Mouse (Mus musculus) activated CD4-positive, CD25-positive, alpha-beta regulatory T cell, adult 4 months (primary cell): ENCODE data around the gene Capn2. TPM values are rescaled to one million over a fixed set of nuclear protein-coding genes. Genes with fewer than 3 reads are reported as not detected.

ENCODE experiments used
- ATAC-seq: one replicate; pipeline ENCODE4 v1.8.0; 2017
- polyA plus RNA-seq, 2 experiments: library from polyadenylated mRNA; unstranded; fragments of 100-300 nt; shearing (Covaris generic); gene quantifications; one replicate each; pipeline ENCODE4 v1.2.1; 2017

Gene Capn2
- polyA plus RNA-seq, 2 experiments from 2014 or later: 44.3 to 47.1 TPM

GRCm38 (mm10) chr1:182525601-182526000 is 8.2 kb upstream of the Capn2 start:
- ATAC-seq: no peak

- ATAC-seq: no peak
Measured at GRCm38 (mm10) chr1:182523692-182524091, 6.3 kb upstream of the Capn2 start.

GRCm38 (mm10) chr1:182522961-182523360 is 5.6 kb upstream of the Capn2 start:
- ATAC-seq: no peak

- peak; percentile 18 for ATAC-seq
Measured at GRCm38 (mm10) chr1:182520938-182521500, 3.6 kb upstream of the Capn2 start.

GRCm38 (mm10) chr1:182520091-182520937 is 2.9 kb upstream of the Capn2 start:
- ATAC-seq: peak; percentile 72

GRCm38 (mm10) chr1:182519341-182519740 is 1.9 kb upstream of the Capn2 start:
- ATAC-seq: no peak

GRCm38 (mm10) chr1:182518811-182519210 is 1.4 kb upstream of the Capn2 start:
- no peak for ATAC-seq

GRCm38 (mm10) chr1:182518143-182518680 is 804 bp upstream of the Capn2 start:
- peak; percentile 9 for ATAC-seq

- peak; percentile 29 for ATAC-seq
Measured at GRCm38 (mm10) chr1:182517677-182518011, 236 bp upstream of the Capn2 start.

- ATAC-seq: no peak
Measured at GRCm38 (mm10) chr1:182514803-182515590, 2.4 kb downstream of the Capn2 start.

GRCm38 (mm10) chr1:182513714-182514113 is 3.7 kb downstream of the Capn2 start:
- no peak for ATAC-seq

GRCm38 (mm10) chr1:182512901-182513410 is 4.5 kb downstream of the Capn2 start:
- no peak for ATAC-seq

GRCm38 (mm10) chr1:182511778-182512177 is 5.6 kb downstream of the Capn2 start:
- ATAC-seq: no peak

- no peak for ATAC-seq
Measured at GRCm38 (mm10) chr1:182511073-182511472, 6.3 kb downstream of the Capn2 start.

- no peak for ATAC-seq
Measured at GRCm38 (mm10) chr1:182509110-182509797, 8.2 kb downstream of the Capn2 start.

GRCm38 (mm10) chr1:182506229-182506986 is 11.0 kb downstream of the Capn2 start:
- ATAC-seq: peak; percentile 96

GRCm38 (mm10) chr1:182505291-182505690 is 12.1 kb downstream of the Capn2 start:
- ATAC-seq: no peak

- ATAC-seq: peak; percentile 55
Measured at GRCm38 (mm10) chr1:182504223-182504622, 13.2 kb downstream of the Capn2 start.

- ATAC-seq: no peak
Measured at GRCm38 (mm10) chr1:182503206-182503900, 14.1 kb downstream of the Capn2 start.

GRCm38 (mm10) chr1:182502491-182503050 is 14.8 kb downstream of the Capn2 start:
- ATAC-seq: no peak
